Mouse (Mus musculus): ENCODE measurements around the gene Manba. TPM values are rescaled to one million over a fixed set of nuclear protein-coding genes. Genes with fewer than 3 reads are reported as not detected.

Manba gene
- total and polyA plus RNA-seq, 2 experiments from 2014 or later, result 7.2 to 14.0 TPM

- H3K9ac ChIP-seq (replicated peaks; ENCODE audit: low read length, poor library complexity, severe bottlenecking), result no peak overlapping the region
- no peak overlapping the region for H3K4me2 ChIP-seq (ENCODE audit: low read depth, low read length, poor library complexity, severe bottlenecking)
- H3K9me3 ChIP-seq (ENCODE audit: low read length), result no peaks in the 10 kb centered on the region
- 0 out of 2 replicates have a peak, but pooled peaks cover 4% of the 10 kb centered on the region for H3K4me1 ChIP-seq (ENCODE audit: insufficient read depth, low read length)
- TF ChIP-seq CTCF (IDR thresholded peaks at IDR 0.05), result no peak
- ATAC-seq (ENCODE audit: low FRiP score) (peak; percentile 89), DNase-seq (ENCODE audit: low spot score) (peak; percentile 80)
- no peak overlapping the region for H3K4me3 ChIP-seq (ENCODE audit: low read depth, low read length)
- WGBS, result 20% methylated on average over 3 of the region's 3 CpGs
- peak overlapping the region; percentile 58 for H3K27ac ChIP-seq (ENCODE audit: low read depth, low read length)
- H3K36me3 ChIP-seq (ENCODE audit: insufficient read depth, low read length), result peaks cover 28% of the 10 kb centered on the region
- H3K27me3 ChIP-seq (ENCODE audit: insufficient read depth, low read length), result no peaks in the 10 kb centered on the region
These were observed 124.8 kb downstream of the Manba start for GRCm38 (mm10) chr3:135610221-135610620.

GRCm38 (mm10) chr3:135614376-135614775 is 129.0 kb downstream of the Manba start:
- 0 out of 2 replicates have a peak, but pooled peaks cover 4% of the 10 kb centered on the region for H3K4me1 ChIP-seq (ENCODE audit: insufficient read depth, low read length)
- H3K4me2 ChIP-seq (ENCODE audit: low read depth, low read length, poor library complexity, severe bottlenecking), result no peak overlapping the region
- no peak for DNase-seq (ENCODE audit: low spot score)
- no peak for TF ChIP-seq CTCF (IDR thresholded peaks at IDR 0.05)
- H3K36me3 ChIP-seq (ENCODE audit: insufficient read depth, low read length), result peaks cover 44% of the 10 kb centered on the region
- ATAC-seq (ENCODE audit: low FRiP score), result no peak
- no peak overlapping the region for H3K27ac ChIP-seq (ENCODE audit: low read depth, low read length)
- no peak overlapping the region for H3K4me3 ChIP-seq (ENCODE audit: low read depth, low read length)
- WGBS, result 61% methylated on average over 3 of the region's 3 CpGs
- H3K27me3 ChIP-seq (ENCODE audit: insufficient read depth, low read length), result no peaks in the 10 kb centered on the region
- H3K9ac ChIP-seq (replicated peaks; ENCODE audit: low read length, poor library complexity, severe bottlenecking), result no peak overlapping the region
- H3K9me3 ChIP-seq (ENCODE audit: low read length), result no peaks in the 10 kb centered on the region

GRCm38 (mm10) chr3:135616730-135617129 is 131.3 kb downstream of the Manba start:
- Histone ChIP-seq H3K36me3 (ENCODE audit: insufficient read depth, low read length) (peaks cover 44% of the 10 kb centered on the region), H3K27ac (ENCODE audit: low read depth, low read length) (no peak overlapping the region), H3K4me1 (ENCODE audit: insufficient read depth, low read length) (no peaks in the 10 kb centered on the region), H3K9me3 (ENCODE audit: low read length) (no peaks in the 10 kb centered on the region), H3K4me2 (ENCODE audit: low read depth, low read length, poor library complexity, severe bottlenecking) (no peak overlapping the region), H3K9ac (replicated peaks; ENCODE audit: low read length, poor library complexity, severe bottlenecking) (no peak overlapping the region), H3K4me3 (ENCODE audit: low read depth, low read length) (no peak overlapping the region), H3K27me3 (ENCODE audit: insufficient read depth, low read length) (no peaks in the 10 kb centered on the region)
- DNase-seq (ENCODE audit: low spot score), result no peak
- no peak for ATAC-seq (ENCODE audit: low FRiP score)
- WGBS, result 89% methylated on average over 7 of the region's 7 CpGs
- no peak for TF ChIP-seq CTCF (IDR thresholded peaks at IDR 0.05)

Other genes with a start within 250 kb of the Manba start
- gene Bdh2, start 204.4 kb upstream of the Manba start, total RNA-seq (2014; rRNA removed), result 2.0 and 2.9 TPM in 2 replicates
- 6.4 TPM in 2 replicates for gene Bdh2, start 204.4 kb upstream of the Manba start, polyA plus RNA-seq (2015; fragmentation: Nextera tagmentation; extraction: Ambion mirVana)
- gene Slc9b2, start 177.9 kb upstream of the Manba start, total RNA-seq (2014; rRNA removed), result 1.8 and 2.1 TPM in 2 replicates
- gene Slc9b2, start 177.9 kb upstream of the Manba start, polyA plus RNA-seq (2015; fragmentation: Nextera tagmentation; extraction: Ambion mirVana), result 2.6 and 2.8 TPM in 2 replicates
- not detected in 2 replicates for gene Slc9b1, start 137.6 kb upstream of the Manba start, total RNA-seq (2014; rRNA removed)
- not detected in 2 replicates for gene Slc9b1, start 137.6 kb upstream of the Manba start, polyA plus RNA-seq (2015; fragmentation: Nextera tagmentation; extraction: Ambion mirVana)
- 26.8 and 31.7 TPM in 2 replicates for gene Cisd2, start 61.7 kb upstream of the Manba start, total RNA-seq (2014; rRNA removed)
- 40.0 and 43.7 TPM in 2 replicates for gene Cisd2, start 61.7 kb upstream of the Manba start, polyA plus RNA-seq (2015; fragmentation: Nextera tagmentation; extraction: Ambion mirVana)
- gene Ube2d3, start 47.5 kb upstream of the Manba start, total RNA-seq (2014; rRNA removed), result 750 and 756 TPM in 2 replicates
- 309 and 319 TPM in 2 replicates for gene Ube2d3, start 47.5 kb upstream of the Manba start, polyA plus RNA-seq (2015; fragmentation: Nextera tagmentation; extraction: Ambion mirVana)
- 26.2 and 27.0 TPM in 2 replicates for gene Nfkb1, start 205.9 kb downstream of the Manba start, total RNA-seq (2014; rRNA removed)
- 4.1 and 4.2 TPM in 2 replicates for gene Nfkb1, start 205.9 kb downstream of the Manba start, polyA plus RNA-seq (2015; fragmentation: Nextera tagmentation; extraction: Ambion mirVana)